Mouse (Mus musculus) intestine, embryonic 16.5 days (tissue): ENCODE results near the gene Sergef. TPM values are rescaled to one million over a fixed set of nuclear protein-coding genes. Genes with fewer than 3 reads are reported as not detected.

Experiments used
- ATAC-seq: fragments of 200-750 bp; cut with Nextera tagmentation; 2 replicates; pipeline ENCODE4 v1.8.0; 2017; ENCODE audit warnings: moderate TSS enrichment, moderate library complexity
- H3K27ac ChIP-seq: fragments of 300-500 bp; sonication (generic); 2 replicates; pipeline ENCODE4 v1.5.1; 2014; ENCODE audit warnings: mild to moderate bottlenecking, low read length
- H3K27me3 ChIP-seq: fragments of 300-500 bp; sonication (generic); replicated peaks from 2 replicates; pipeline ENCODE4 v1.6.1; 2014; ENCODE audit warnings: low read length, control low read depth, mixed read lengths; ENCODE audit not compliant: control insufficient read depth, insufficient read depth
- H3K36me3 ChIP-seq: fragments of 300-500 bp; sonication (generic); 2 replicates; pipeline ENCODE4 v1.6.1; 2014; ENCODE audit warnings: low read length, control low read depth; ENCODE audit not compliant: control insufficient read depth, insufficient read depth
- H3K4me1 ChIP-seq: fragments of 300-500 bp; sonication (generic); 2 replicates; pipeline ENCODE4 v1.6.1; 2014; ENCODE audit warnings: low read length, control low read depth, mixed read lengths; ENCODE audit not compliant: control insufficient read depth, insufficient read depth
- H3K4me2 ChIP-seq: fragments of 300-500 bp; sonication (generic); 2 replicates; pipeline ENCODE4 v1.6.1; 2014; ENCODE audit warnings: low read depth, low read length, control low read depth
- H3K4me3 ChIP-seq: fragments of 300-500 bp; sonication (generic); 2 replicates; pipeline ENCODE4 v1.5.1; 2014; ENCODE audit warnings: mild to moderate bottlenecking, low read length
- H3K9ac ChIP-seq: fragments of 300-500 bp; sonication (generic); 2 replicates; pipeline ENCODE4 v1.6.1; 2014; ENCODE audit warnings: low read depth, low read length
- H3K9me3 ChIP-seq: fragments of 300-500 bp; sonication (generic); 2 replicates; pipeline ENCODE4 v1.6.1; 2016; ENCODE audit warnings: low read length, control low read depth; ENCODE audit not compliant: control insufficient read depth
- WGBS: fragments of 180-500 bp; shearing (Covaris S2); extraction: QIAGEN DNeasy Blood & Tissue Kit; methylation state at CpG from one replicate; pipeline ENCODE4 v1.1.7; 2014; 5-methylcytosine and 5-hydroxymethylcytosine counted together
- polyA plus RNA-seq: library from polyadenylated mRNA; unstranded; fragments of >200 nt; fragmentation: Nextera tagmentation; extraction: Ambion mirVana; gene quantifications from 2 replicates; pipeline ENCODE4 v1.2.1, GENCODE M21; 2015

The Sergef gene
- polyA plus RNA-seq, 1 experiment from 2014 or later = 14.6 TPM

- Histone ChIP-seq H3K4me1 (no peaks in the 10 kb centered on the region), H3K4me3 (no peak overlapping the region), H3K4me2 (no peak overlapping the region), H3K27me3 (no peaks in the 10 kb centered on the region), H3K27ac (no peak overlapping the region), H3K9ac (no peak overlapping the region), H3K36me3 (no peaks in the 10 kb centered on the region), H3K9me3 (no peaks in the 10 kb centered on the region)
- no peak for ATAC-seq
- 79% methylated on average over 6 of the region's 6 CpGs for WGBS
These were observed 193.7 kb downstream of the Sergef start for GRCm38 (mm10) chr7:46445896-46446295.

- Histone ChIP-seq H3K4me3 (no peak overlapping the region), H3K36me3 (no peaks in the 10 kb centered on the region), H3K27ac (no peak overlapping the region), H3K4me2 (no peak overlapping the region), H3K9ac (no peak overlapping the region), H3K27me3 (no peaks in the 10 kb centered on the region), H3K4me1 (no peaks in the 10 kb centered on the region; the same call in 1 of the 2 replicates), H3K9me3 (no peaks in the 10 kb centered on the region)
- ATAC-seq = no peak
- 85% methylated on average over 10 of the region's 10 CpGs for WGBS
These were observed 196.4 kb downstream of the Sergef start for GRCm38 (mm10) chr7:46443163-46443562.

GRCm38 (mm10) chr7:46438537-46439141 lies 201.0 kb downstream of the Sergef start:
- peak; percentile 82 for ATAC-seq
- 32% methylated on average over 9 of the region's 9 CpGs for WGBS
- Histone ChIP-seq H3K4me1 (no peaks in the 10 kb centered on the region; the same call in 1 of the 2 replicates), H3K27me3 (no peaks in the 10 kb centered on the region), H3K4me2 (no peak overlapping the region), H3K27ac (no peak overlapping the region), H3K36me3 (no peaks in the 10 kb centered on the region), H3K4me3 (no peak overlapping the region), H3K9me3 (0 out of 2 replicates have a peak, but pooled peaks cover 4% of the 10 kb centered on the region), H3K9ac (no peak overlapping the region)

- H3K4me3 ChIP-seq = no peak overlapping the region
- H3K9ac ChIP-seq = no peak overlapping the region
- H3K36me3 ChIP-seq = no peaks in the 10 kb centered on the region
- no peak overlapping the region for H3K27ac ChIP-seq
- no peak for ATAC-seq
- H3K4me1 ChIP-seq = no peaks in the 10 kb centered on the region; the same call in 1 of the 2 replicates
- H3K9me3 ChIP-seq = 0 out of 2 replicates have a peak, but pooled peaks cover 4% of the 10 kb centered on the region
- H3K27me3 ChIP-seq = no peaks in the 10 kb centered on the region
- H3K4me2 ChIP-seq = no peak overlapping the region
- WGBS = 92% methylated on average over 5 of the region's 5 CpGs
These were observed 203.8 kb downstream of the Sergef start for GRCm38 (mm10) chr7:46435833-46436232.

GRCm38 (mm10) chr7:46433874-46434273 lies 205.7 kb downstream of the Sergef start:
- no peaks in the 10 kb centered on the region for H3K36me3 ChIP-seq

GRCm38 (mm10) chr7:46425012-46425411 lies 214.6 kb downstream of the Sergef start:
- no peaks in the 10 kb centered on the region for H3K27me3 ChIP-seq
- no peak for ATAC-seq
- WGBS = 68% methylated on average over 4 of the region's 4 CpGs
- H3K9me3 ChIP-seq = no peaks in the 10 kb centered on the region
- no peak overlapping the region for H3K27ac ChIP-seq
- H3K4me1 ChIP-seq = no peaks in the 10 kb centered on the region
- H3K9ac ChIP-seq = no peak overlapping the region
- no peaks in the 10 kb centered on the region for H3K36me3 ChIP-seq
- H3K4me3 ChIP-seq = no peak overlapping the region
- no peak overlapping the region for H3K4me2 ChIP-seq

More at GRCm38 (mm10) chr7:46433874-46434273, 205.7 kb downstream of the Sergef start:
- no peaks in the 10 kb centered on the region; the same call in 1 of the 2 replicates for H3K4me1 ChIP-seq
- no peak overlapping the region for H3K4me2 ChIP-seq
- no peak overlapping the region for H3K9ac ChIP-seq
- ATAC-seq = peak; percentile 37; the same call in 1 of the 2 replicates
- no peaks in the 10 kb centered on the region for H3K27me3 ChIP-seq
- H3K27ac ChIP-seq = no peak overlapping the region
- WGBS = 56% methylated on average over 5 of the region's 5 CpGs
- no peak overlapping the region for H3K4me3 ChIP-seq
- H3K9me3 ChIP-seq = 0 out of 2 replicates have a peak, but pooled peaks cover 4% of the 10 kb centered on the region

GRCm38 (mm10) chr7:46423951-46424350 lies 215.7 kb downstream of the Sergef start:
- ATAC-seq = no peak
- Histone ChIP-seq H3K4me3 (no peak overlapping the region), H3K27me3 (no peaks in the 10 kb centered on the region), H3K27ac (no peak overlapping the region), H3K9ac (no peak overlapping the region), H3K4me2 (no peak overlapping the region), H3K9me3 (no peaks in the 10 kb centered on the region), H3K36me3 (no peaks in the 10 kb centered on the region), H3K4me1 (no peaks in the 10 kb centered on the region)
- WGBS = 80% methylated on average over 3 of the region's 3 CpGs

GRCm38 (mm10) chr7:46422764-46423412 lies 216.7 kb downstream of the Sergef start:
- Histone ChIP-seq H3K9me3 (no peaks in the 10 kb centered on the region), H3K27ac (no peak overlapping the region), H3K36me3 (no peaks in the 10 kb centered on the region), H3K4me2 (no peak overlapping the region), H3K9ac (no peak overlapping the region), H3K4me1 (no peaks in the 10 kb centered on the region), H3K4me3 (no peak overlapping the region), H3K27me3 (no peaks in the 10 kb centered on the region)
- WGBS = 52% methylated on average over 14 of the region's 18 CpGs
- no peak for ATAC-seq

GRCm38 (mm10) chr7:46422052-46422763 lies 217.4 kb downstream of the Sergef start:
- no peak for ATAC-seq
- no peak overlapping the region for H3K27ac ChIP-seq
- no peak overlapping the region for H3K4me2 ChIP-seq
- H3K9me3 ChIP-seq = no peaks in the 10 kb centered on the region
- no peaks in the 10 kb centered on the region for H3K4me1 ChIP-seq
- H3K27me3 ChIP-seq = no peaks in the 10 kb centered on the region
- H3K9ac ChIP-seq = no peak overlapping the region
- H3K4me3 ChIP-seq = no peak overlapping the region
- H3K36me3 ChIP-seq = no peaks in the 10 kb centered on the region
- WGBS = 67% methylated on average over 8 of the region's 8 CpGs
